Mouse (Mus musculus): ENCODE results near the gene Ccdc151. TPM values are rescaled to one million over a fixed set of nuclear protein-coding genes. Genes with fewer than 3 reads are reported as not detected.

Ccdc151 gene
- polyA plus RNA-seq, 1 experiment: 7.9 TPM

DNA sequence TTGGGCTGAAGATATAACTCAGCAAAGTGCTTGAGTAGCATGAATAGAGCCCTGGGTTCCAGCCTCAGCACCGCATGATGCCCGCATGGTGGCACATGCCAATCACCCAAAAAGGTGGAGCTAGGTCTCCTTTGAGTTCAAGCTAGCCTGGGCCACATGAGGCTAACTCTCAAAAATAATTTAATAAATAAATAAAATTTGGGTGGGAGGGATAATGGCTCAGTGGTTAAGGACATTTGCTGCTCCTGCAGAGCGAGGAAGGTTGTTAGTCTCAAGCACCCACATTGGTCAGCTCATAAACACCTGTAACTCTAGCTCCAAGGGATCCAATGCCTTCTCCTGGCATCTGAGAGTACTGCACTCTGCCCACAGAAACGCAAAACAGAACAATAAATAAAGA is 801 bp downstream of the Ccdc151 start:
- no peak overlapping the region for H3K27ac ChIP-seq (ENCODE audit: insufficient read depth, low read length)
- H3K4me3 ChIP-seq (ENCODE audit: insufficient read depth, low read length): no peak overlapping the region; the same call in 1 of the 2 replicates
- TF ChIP-seq POLR2A (IDR thresholded peaks at IDR 0.05; ENCODE audit: extremely low read depth, insufficient read depth, low read length) (no peak), CTCF (IDR thresholded peaks at IDR 0.05; ENCODE audit: extremely low read depth, insufficient read depth, low read length) (no peak)
- H3K4me1 ChIP-seq (ENCODE audit: control insufficient read depth, insufficient read depth, low read length): peaks cover 6% of the 10 kb centered on the region

GRCm38 (mm10) chr9:22000296-22000695 is 2.1 kb downstream of the Ccdc151 start:
- H3K4me1 ChIP-seq (ENCODE audit: control insufficient read depth, insufficient read depth, low read length): peaks cover 6% of the 10 kb centered on the region
- TF ChIP-seq CTCF (IDR thresholded peaks at IDR 0.05; ENCODE audit: extremely low read depth, insufficient read depth, low read length): no peak
- TF ChIP-seq POLR2A (IDR thresholded peaks at IDR 0.05; ENCODE audit: extremely low read depth, insufficient read depth, low read length): no peak
- H3K4me3 ChIP-seq (ENCODE audit: insufficient read depth, low read length): no peak overlapping the region
- no peak overlapping the region for H3K27ac ChIP-seq (ENCODE audit: insufficient read depth, low read length)

GRCm38 (mm10) chr9:21996178-21996867 is 6.1 kb downstream of the Ccdc151 start:
- H3K4me3 ChIP-seq (ENCODE audit: insufficient read depth, low read length): no peak overlapping the region
- no peak for TF ChIP-seq POLR2A (IDR thresholded peaks at IDR 0.05; ENCODE audit: extremely low read depth, insufficient read depth, low read length)
- no peak for TF ChIP-seq CTCF (IDR thresholded peaks at IDR 0.05; ENCODE audit: extremely low read depth, insufficient read depth, low read length)
- H3K27ac ChIP-seq (ENCODE audit: insufficient read depth, low read length): no peak overlapping the region
- H3K4me1 ChIP-seq (ENCODE audit: control insufficient read depth, insufficient read depth, low read length): no peaks in the 10 kb centered on the region

DNA sequence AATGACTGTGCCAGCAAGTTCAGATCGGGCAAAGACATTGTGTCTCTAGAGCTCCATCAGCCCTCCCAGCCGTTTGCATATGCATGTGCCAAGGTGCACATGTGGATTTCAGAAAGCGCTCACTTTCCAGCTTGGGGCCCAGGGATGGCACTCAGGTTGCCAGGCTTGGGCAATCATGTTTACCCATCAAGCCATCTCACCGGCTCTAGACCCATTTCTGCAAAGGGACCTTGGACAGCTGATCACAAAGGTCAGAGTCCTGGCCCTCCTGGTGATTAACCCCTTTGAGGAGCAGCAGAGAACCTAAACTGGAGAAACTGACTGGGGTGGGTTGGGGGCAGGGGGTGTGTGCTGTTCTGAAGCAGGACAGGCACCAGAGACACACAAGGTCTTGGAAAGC is 10.2 kb downstream of the Ccdc151 start:
- Histone ChIP-seq H3K27ac (ENCODE audit: insufficient read depth, low read length) (no peak overlapping the region), H3K4me3 (ENCODE audit: insufficient read depth, low read length) (no peak overlapping the region), H3K4me1 (ENCODE audit: control insufficient read depth, insufficient read depth, low read length) (0 out of 2 replicates have a peak, but pooled peaks cover 2% of the 10 kb centered on the region)
- no peak for TF ChIP-seq CTCF (IDR thresholded peaks at IDR 0.05; ENCODE audit: extremely low read depth, insufficient read depth, low read length)
- TF ChIP-seq POLR2A (IDR thresholded peaks at IDR 0.05; ENCODE audit: extremely low read depth, insufficient read depth, low read length): no peak

GRCm38 (mm10) chr9:21989230-21990110 is 13.0 kb downstream of the Ccdc151 start, which contains the start of gene Rgl3:
Rgl3 (minus strand) TSS chr9:21989446.
- 0 out of 2 replicates have a peak, but pooled peaks cover 2% of the 10 kb centered on the region for H3K4me1 ChIP-seq (ENCODE audit: control insufficient read depth, insufficient read depth, low read length)
- no peak within 1 kb of the TSS for H3K27ac ChIP-seq (ENCODE audit: insufficient read depth, low read length)
- H3K4me3 ChIP-seq (ENCODE audit: insufficient read depth, low read length): peak within 1 kb of the TSS; percentile 33
- TF ChIP-seq CTCF (IDR thresholded peaks at IDR 0.05; ENCODE audit: extremely low read depth, insufficient read depth, low read length) (no peak), POLR2A (IDR thresholded peaks at IDR 0.05; ENCODE audit: extremely low read depth, insufficient read depth, low read length) (no peak)

DNA sequence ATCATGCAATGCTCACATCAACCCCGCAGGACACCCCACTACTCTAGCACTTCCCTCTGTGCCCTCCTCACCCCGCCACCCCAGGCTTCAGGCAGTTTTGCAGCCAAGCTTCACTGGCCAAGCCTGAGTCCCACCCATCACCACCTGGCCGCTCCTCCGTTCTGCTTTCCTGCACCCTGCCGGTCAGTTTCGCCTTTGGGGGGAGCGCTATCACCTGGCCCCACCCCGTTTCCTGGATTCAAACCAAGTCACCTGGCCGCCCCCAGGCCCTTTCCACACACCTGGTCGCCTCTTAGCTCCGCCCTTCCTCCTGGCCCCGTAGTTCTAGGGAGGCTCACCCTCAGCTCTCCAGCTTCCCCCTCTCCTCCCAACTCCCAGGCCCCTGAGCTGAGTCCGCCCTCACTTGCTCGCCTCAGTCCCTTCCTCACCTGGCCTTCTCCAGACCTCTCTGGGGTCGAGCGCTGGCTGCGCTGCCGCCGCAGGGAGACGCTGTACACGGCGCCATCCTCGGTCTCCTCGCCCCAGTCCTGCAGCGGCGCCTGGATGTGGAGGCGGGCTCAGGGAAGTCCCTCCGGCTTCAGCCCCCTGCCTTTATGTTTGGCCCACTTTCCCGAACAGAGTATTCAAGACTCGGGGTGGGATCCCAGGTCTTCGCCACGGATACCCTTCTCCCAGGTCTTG is 13.9 kb downstream of the Ccdc151 start:
- Histone ChIP-seq H3K4me3 (ENCODE audit: insufficient read depth, low read length) (peak overlapping the region; percentile 33; the same call in 1 of the 2 replicates), H3K4me1 (ENCODE audit: control insufficient read depth, insufficient read depth, low read length) (0 out of 2 replicates have a peak, but pooled peaks cover 2% of the 10 kb centered on the region), H3K27ac (ENCODE audit: insufficient read depth, low read length) (no peak overlapping the region)
- TF ChIP-seq POLR2A (IDR thresholded peaks at IDR 0.05; ENCODE audit: extremely low read depth, insufficient read depth, low read length): no peak
- TF ChIP-seq CTCF (IDR thresholded peaks at IDR 0.05; ENCODE audit: extremely low read depth, insufficient read depth, low read length): no peak

- Histone ChIP-seq H3K4me1 (ENCODE audit: control insufficient read depth, insufficient read depth, low read length) (0 out of 2 replicates have a peak, but pooled peaks cover 2% of the 10 kb centered on the region), H3K4me3 (ENCODE audit: insufficient read depth, low read length) (peak overlapping the region; percentile 33; the same call in 1 of the 2 replicates), H3K27ac (ENCODE audit: insufficient read depth, low read length) (no peak overlapping the region)
- no peak for TF ChIP-seq POLR2A (IDR thresholded peaks at IDR 0.05; ENCODE audit: extremely low read depth, insufficient read depth, low read length)
- TF ChIP-seq CTCF (IDR thresholded peaks at IDR 0.05; ENCODE audit: extremely low read depth, insufficient read depth, low read length): no peak
These were observed 14.7 kb downstream of the Ccdc151 start for GRCm38 (mm10) chr9:21987592-21988342.

- no peak for TF ChIP-seq POLR2A (IDR thresholded peaks at IDR 0.05; ENCODE audit: extremely low read depth, insufficient read depth, low read length)
- H3K27ac ChIP-seq (ENCODE audit: insufficient read depth, low read length): no peak overlapping the region
- H3K4me1 ChIP-seq (ENCODE audit: control insufficient read depth, insufficient read depth, low read length): 0 out of 2 replicates have a peak, but pooled peaks cover 2% of the 10 kb centered on the region
- H3K4me3 ChIP-seq (ENCODE audit: insufficient read depth, low read length): no peak overlapping the region
These were observed 18.5 kb downstream of the Ccdc151 start for GRCm38 (mm10) chr9:21983911-21984310.

All from cortical plate, adult 2 months (tissue).